Mouse (Mus musculus) brain, adult 2 months (tissue): ENCODE measurements around the gene Thbd.
A peak's percentile ranks its signal among the peaks of the same experiment; 100 is the strongest.

Experiments
- DNase-seq: peaks from one replicate; pipeline ENCODE4 v3.0.0; 2011; ENCODE audit warnings: low read depth, low spot score

Thbd gene

GRCm38 (mm10) chr2:148425709-148426382 lies 17.9 kb upstream of the Thbd start:
- DNase-seq: no peak

- peak; percentile 33 for DNase-seq
Observed at GRCm38 (mm10) chr2:148421706-148422105, 13.7 kb upstream of the Thbd start.

DNA sequence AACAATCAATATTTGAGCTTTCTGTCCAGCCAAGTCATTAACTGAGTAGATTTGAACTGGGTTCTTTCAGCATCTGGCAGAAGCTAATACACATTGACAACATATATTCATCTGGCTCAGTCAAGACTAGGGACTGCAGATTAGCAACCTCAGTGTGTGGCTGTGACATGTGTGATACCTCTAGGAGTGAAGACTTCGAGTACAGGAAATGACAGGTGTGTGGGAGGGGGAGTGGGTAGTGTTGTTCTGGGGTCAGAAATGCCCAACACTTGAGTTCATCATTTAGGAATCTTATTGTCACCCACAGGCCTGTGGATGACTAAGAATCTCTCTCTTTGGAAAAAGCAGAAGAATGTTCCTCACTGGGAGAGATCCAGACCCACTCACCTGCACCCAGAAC lies 13.1 kb upstream of the Thbd start:
- no peak for DNase-seq

GRCm38 (mm10) chr2:148419776-148420175 lies 11.8 kb upstream of the Thbd start:
- no peak for DNase-seq

GRCm38 (mm10) chr2:148419151-148419550 lies 11.2 kb upstream of the Thbd start:
- DNase-seq: no peak

- no peak for DNase-seq
Observed at GRCm38 (mm10) chr2:148409821-148410220, 1.8 kb upstream of the Thbd start.

- peak; percentile 80 for DNase-seq
Observed at GRCm38 (mm10) chr2:148409141-148409540, 1.2 kb upstream of the Thbd start.

- no peak for DNase-seq
Observed at GRCm38 (mm10) chr2:148408761-148409120, 753 bp upstream of the Thbd start.

- no peak for DNase-seq
Observed at GRCm38 (mm10) chr2:148406971-148407869, 768 bp downstream of the Thbd start.

GRCm38 (mm10) chr2:148406160-148406970 lies 1.6 kb downstream of the Thbd start:
- DNase-seq: peak; percentile 70

GRCm38 (mm10) chr2:148404906-148405305 lies 3.1 kb downstream of the Thbd start:
- no peak for DNase-seq

DNA sequence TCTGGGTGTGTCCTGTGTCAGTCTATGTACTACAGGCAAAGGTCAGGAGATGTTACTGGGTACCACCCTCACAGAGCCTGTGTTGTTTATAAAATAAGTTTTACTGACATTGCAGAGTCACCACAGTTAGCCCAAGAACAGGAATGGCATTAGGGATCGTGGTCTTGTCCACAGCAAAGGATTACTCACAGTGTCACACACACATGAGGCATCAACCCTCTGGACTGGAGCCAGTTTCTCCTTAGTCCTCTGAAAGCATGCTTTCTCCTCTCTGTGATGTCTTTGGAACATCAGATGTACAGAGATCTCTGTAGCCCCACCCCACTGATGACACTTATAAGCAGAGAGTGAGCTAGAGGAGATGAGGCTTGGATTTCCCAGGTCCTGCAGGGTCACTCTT lies 5.8 kb downstream of the Thbd start:
- no peak for DNase-seq

- no peak for DNase-seq
Observed at GRCm38 (mm10) chr2:148398901-148399685, 8.9 kb downstream of the Thbd start.

DNA sequence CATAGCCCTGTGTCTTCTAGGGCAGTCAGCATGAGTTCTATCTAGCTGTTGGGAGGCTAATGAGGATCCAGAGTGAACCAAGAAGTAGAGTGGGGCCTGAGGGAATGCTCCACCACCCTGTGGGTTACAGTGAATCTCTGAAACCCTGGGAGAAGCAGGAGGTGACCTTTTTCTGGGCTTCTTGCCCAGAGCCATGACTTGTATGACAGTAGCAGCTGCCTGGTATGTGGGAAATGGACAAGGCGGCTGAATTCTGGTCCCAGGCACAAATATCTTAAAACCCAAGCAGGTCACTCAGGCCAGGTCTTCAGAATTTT lies 10.2 kb downstream of the Thbd start:
- DNase-seq: no peak

GRCm38 (mm10) chr2:148397015-148397783 lies 10.8 kb downstream of the Thbd start:
- DNase-seq: peak; percentile 49

- peak; percentile 55 for DNase-seq
Observed at GRCm38 (mm10) chr2:148396209-148396608, 11.8 kb downstream of the Thbd start.

DNA sequence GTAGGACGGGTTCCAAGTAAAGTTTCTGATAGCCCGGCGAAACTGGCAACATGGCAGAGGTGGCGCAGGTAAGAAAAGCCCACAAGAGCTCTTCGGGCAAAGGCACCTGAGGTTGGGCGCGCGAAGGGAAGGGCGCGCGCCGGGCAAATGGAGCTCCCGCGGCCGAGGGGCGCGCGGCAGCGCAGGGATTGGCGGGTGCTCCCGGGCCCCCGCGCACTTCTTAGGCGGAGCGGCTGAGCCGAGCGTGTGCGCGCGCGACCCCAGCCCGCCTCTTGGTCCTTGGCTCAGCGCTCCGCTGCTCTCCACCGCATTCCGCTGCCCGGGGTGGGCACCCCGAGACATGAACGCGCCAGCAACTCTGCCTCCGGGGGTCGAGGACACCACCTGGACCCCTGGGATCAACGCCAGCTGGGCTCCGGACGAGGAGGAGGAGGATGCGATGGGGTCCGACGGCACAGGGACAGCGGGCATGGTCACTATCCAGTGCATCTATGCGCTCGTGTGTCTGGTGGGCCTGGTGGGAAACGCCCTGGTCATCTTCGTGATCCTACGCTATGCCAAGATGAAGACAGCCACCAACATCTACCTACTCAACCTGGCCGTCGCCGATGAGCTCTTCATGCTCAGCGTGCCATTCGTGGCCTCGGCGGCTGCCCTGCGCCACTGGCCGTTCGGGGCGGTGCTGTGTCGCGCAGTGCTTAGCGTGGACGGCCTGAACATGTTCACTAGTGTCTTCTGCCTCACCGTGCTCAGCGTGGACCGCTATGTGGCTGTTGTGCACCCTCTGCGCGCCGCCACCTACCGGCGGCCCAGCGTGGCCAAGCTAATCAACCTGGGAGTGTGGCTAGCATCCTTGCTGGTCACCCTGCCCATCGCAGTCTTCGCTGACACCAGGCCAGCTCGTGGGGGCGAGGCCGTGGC lies 12.6 kb downstream of the Thbd start, which contains the start of gene Sstr4:
Gene Sstr4 (plus strand): TSS at position 214 of the 921 bp plus-strand sequence.
- peak; percentile 71 for DNase-seq

DNA sequence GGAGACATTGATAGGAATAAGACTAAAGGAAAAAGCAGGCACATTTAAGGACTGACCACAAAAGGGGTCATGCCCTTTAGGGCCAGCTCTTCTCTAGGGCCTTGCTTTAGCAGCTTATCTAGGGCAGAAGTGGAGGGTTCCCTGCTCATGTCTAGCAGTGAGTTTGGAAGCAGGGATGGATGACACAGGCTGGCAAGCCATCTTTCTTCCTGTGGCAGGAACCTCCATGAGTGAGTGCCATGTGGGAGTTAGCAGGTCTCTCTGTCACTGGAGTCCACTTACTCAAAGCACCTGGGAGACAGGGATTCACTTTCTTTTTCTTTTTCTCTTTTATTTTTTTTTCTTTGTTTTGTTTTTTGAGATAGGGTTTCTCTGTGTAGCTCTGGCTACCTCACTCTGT lies 14.1 kb downstream of the Thbd start:
- no peak for DNase-seq

- no peak for DNase-seq
Observed at GRCm38 (mm10) chr2:148393149-148393548, 14.8 kb downstream of the Thbd start.
